Mouse (Mus musculus) liver, embryonic 14.5 days (tissue): Measurements from ENCODE around the gene Phospho2.
"Not testable (repeated sequence)": the region's sequence is repeated elsewhere in the genome, so short reads cannot be mapped to it uniquely, and the experiment has no call there.

Experiments used
- CTCF ChIP-seq: IDR thresholded peaks from 2 replicates; pipeline ENCODE4 v1.5.1; 2016; ENCODE audit warnings: antibody characterized with exemption, low read depth, control low read depth
- EP300 ChIP-seq: IDR thresholded peaks from 2 replicates; pipeline ENCODE4 v1.6.1; 2016; ENCODE audit warnings: antibody characterized with exemption, low read depth

DNA sequence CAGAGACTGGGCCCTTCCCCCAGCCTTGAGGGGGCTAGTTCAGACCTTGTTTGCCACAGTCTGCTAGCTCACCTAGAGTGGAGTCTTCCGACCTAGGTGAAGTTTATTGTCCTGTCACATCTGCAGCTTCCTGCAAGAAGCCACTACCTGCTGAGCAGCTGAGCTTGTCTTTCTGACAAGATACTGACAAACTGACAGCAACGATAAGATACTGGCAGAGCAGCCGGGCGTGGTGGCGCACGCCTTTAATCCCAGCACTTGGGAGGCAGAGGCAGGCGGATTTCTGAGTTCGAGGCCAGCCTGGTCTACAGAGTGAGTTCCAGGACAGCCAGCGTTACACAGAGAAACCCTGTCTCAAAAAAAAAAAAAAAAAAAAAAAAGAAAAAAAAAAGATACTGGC lies 15.2 kb downstream of the Phospho2 start:
- TF ChIP-seq CTCF, EP300: not testable (repeated sequence)
